Mouse (Mus musculus) heart, postnatal 0 days (tissue): Measurements from ENCODE around the gene Il4ra. TPM values are rescaled to one million over a fixed set of nuclear protein-coding genes. Genes with fewer than 3 reads are reported as not detected.

Experiments
- ATAC-seq: fragments of 200-750 bp; cut with Nextera tagmentation; 2 replicates; pipeline ENCODE4 v1.8.0; 2017; ENCODE audit warnings: low read depth, moderate number of reproducible peaks, moderate library complexity; ENCODE audit not compliant: insufficient read depth
- DNase-seq: peaks from one replicate; pipeline ENCODE4 v3.0.0-alpha.2; 2016; ENCODE audit warnings: low spot score
- H3K27ac ChIP-seq: fragments of 300-500 bp; sonication (generic); 2 replicates; pipeline ENCODE4 v1.5.1; 2014; ENCODE audit warnings: low read depth, mild to moderate bottlenecking
- H3K27me3 ChIP-seq: fragments of 300-500 bp; sonication (generic); 2 replicates; pipeline ENCODE4 v1.6.1; 2014; ENCODE audit warnings: low read length, mixed read lengths; ENCODE audit not compliant: control insufficient read depth, insufficient read depth
- H3K36me3 ChIP-seq: fragments of 300-500 bp; sonication (generic); replicated peaks from 2 replicates; pipeline ENCODE4 v1.6.1; 2014; ENCODE audit warnings: low read length, mixed read lengths; ENCODE audit not compliant: control insufficient read depth, insufficient read depth
- H3K4me1 ChIP-seq: fragments of 300-500 bp; sonication (generic); 2 replicates; pipeline ENCODE4 v1.6.1; 2014; ENCODE audit warnings: antibody characterized with exemption; ENCODE audit not compliant: control insufficient read depth, insufficient read depth
- H3K4me2 ChIP-seq: fragments of 300-500 bp; sonication (generic); 2 replicates; pipeline ENCODE4 v1.6.1; 2014; ENCODE audit warnings: low read depth, mild to moderate bottlenecking, low read length, moderate library complexity
- H3K4me3 ChIP-seq: fragments of 300-500 bp; sonication (generic); 2 replicates; pipeline ENCODE4 v1.5.1; 2014; ENCODE audit warnings: low read depth, low read length
- H3K9ac ChIP-seq: fragments of 300-500 bp; sonication (generic); replicated peaks from 2 replicates; pipeline ENCODE4 v1.6.1; 2014; ENCODE audit warnings: low read depth, low read length, mixed read lengths
- H3K9me3 ChIP-seq: fragments of 300-500 bp; sonication (generic); replicated peaks from 2 replicates; pipeline ENCODE4 v1.6.1; 2016; ENCODE audit warnings: low read length; ENCODE audit not compliant: control insufficient read depth
- CTCF ChIP-seq: IDR thresholded peaks from 2 replicates; pipeline ENCODE4 v1.5.1; 2016; ENCODE audit warnings: antibody characterized with exemption, control low read depth, low read depth
- EP300 ChIP-seq: IDR thresholded peaks from 2 replicates; pipeline ENCODE4 v1.6.1; 2016; ENCODE audit warnings: antibody characterized with exemption, low read depth
- WGBS: fragments of 180-500 bp; shearing (Covaris S2); extraction: QIAGEN DNeasy Blood & Tissue Kit; methylation state at CpG from one replicate; pipeline ENCODE4 v1.1.7; 2014; 5-methylcytosine and 5-hydroxymethylcytosine counted together
- polyA plus RNA-seq: library from polyadenylated mRNA; unstranded; fragments of >200 nt; fragmentation: Nextera tagmentation; extraction: Ambion mirVana; gene quantifications from 2 replicates; pipeline ENCODE4 v1.2.1, GENCODE M21; 2015
- total RNA-seq: library from RNA; depleted of rRNA; stranded (reverse); fragments of >200 nt; gene quantifications from 2 replicates; pipeline ENCODE4 v1.2.3, GENCODE M21; 2014; ENCODE audit warnings: low replicate concordance

Il4ra gene
- total and polyA plus RNA-seq, 2 experiments from 2014 or later: 4.8 to 30.7 TPM

DNA sequence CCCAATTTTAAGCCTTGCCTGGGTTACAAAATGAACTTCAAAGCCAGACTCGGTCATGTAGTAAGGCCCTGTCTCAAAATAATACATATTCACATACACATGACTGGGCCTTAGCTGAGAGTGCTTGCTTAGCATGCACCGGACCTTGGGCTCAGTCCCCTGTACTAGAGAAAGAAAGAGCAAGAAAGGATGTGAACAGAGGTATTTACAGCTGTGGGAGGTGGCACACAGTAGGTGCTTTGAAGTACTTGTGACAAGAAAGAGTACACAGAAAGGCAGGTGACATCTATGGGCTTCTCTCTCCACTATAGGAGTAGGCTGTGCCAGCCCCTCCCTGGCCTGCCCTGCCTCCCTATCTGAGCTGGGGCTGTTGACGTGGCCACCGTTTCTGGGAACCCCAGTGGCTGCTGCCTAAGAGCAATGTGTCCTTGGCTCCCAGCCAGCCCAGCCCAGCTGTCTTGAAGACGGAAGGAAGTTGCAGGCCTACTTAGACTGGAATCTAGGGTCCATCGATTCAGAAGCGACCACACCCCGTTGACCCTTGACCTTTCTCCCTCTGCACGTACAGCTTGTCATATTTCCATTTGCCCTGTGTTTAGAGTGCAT is 9.3 kb downstream of the Il4ra start:
- no peak for TF ChIP-seq EP300
- TF ChIP-seq CTCF: no peak
- ATAC-seq (peak; percentile 28; the same call in 1 of the 2 replicates), DNase-seq (peak; percentile 47)
- no peaks in the 10 kb centered on the region for H3K9me3 ChIP-seq
- H3K4me3 ChIP-seq: no peak overlapping the region
- WGBS: 38% methylated on average over 9 of the region's 9 CpGs
- H3K27me3 ChIP-seq: no peaks in the 10 kb centered on the region
- H3K9ac ChIP-seq: no peak overlapping the region
- H3K36me3 ChIP-seq: peaks cover 5% of the 10 kb centered on the region; the same call in 1 of the 2 replicates
- H3K4me1 ChIP-seq: peaks cover 15% of the 10 kb centered on the region
- H3K27ac ChIP-seq: no peak overlapping the region
- H3K4me2 ChIP-seq: no peak overlapping the region

DNA sequence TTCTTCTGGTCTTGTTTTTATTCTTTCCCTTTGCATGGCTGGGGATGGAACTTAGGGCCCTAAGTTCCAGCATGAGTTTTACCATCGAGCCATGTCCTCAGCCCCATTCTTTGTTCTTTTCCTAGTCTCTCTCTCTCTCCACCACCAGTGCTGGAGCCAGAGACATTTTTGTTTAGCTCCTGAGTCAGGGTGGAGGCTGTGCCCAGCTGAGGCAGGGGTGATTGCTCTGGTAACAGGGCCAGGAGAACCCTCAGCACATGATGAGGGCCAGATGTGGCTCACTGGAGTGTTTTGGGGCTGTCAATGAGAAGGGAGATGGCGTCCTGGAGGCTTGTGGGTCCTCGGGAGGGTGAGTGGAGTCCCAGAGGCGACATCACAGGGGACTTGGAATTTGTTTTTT is 10.5 kb downstream of the Il4ra start:
- WGBS: 66% methylated on average over 4 of the region's 4 CpGs
- H3K4me1 ChIP-seq: peaks cover 15% of the 10 kb centered on the region
- ATAC-seq (no peak), DNase-seq (no peak)
- H3K9ac ChIP-seq: no peak overlapping the region
- H3K4me2 ChIP-seq: no peak overlapping the region
- H3K4me3 ChIP-seq: no peak overlapping the region
- no peaks in the 10 kb centered on the region for H3K9me3 ChIP-seq
- H3K36me3 ChIP-seq: peaks cover 5% of the 10 kb centered on the region; the same call in 1 of the 2 replicates
- TF ChIP-seq EP300 (no peak), CTCF (no peak)
- H3K27me3 ChIP-seq: no peaks in the 10 kb centered on the region
- no peak overlapping the region for H3K27ac ChIP-seq

DNA sequence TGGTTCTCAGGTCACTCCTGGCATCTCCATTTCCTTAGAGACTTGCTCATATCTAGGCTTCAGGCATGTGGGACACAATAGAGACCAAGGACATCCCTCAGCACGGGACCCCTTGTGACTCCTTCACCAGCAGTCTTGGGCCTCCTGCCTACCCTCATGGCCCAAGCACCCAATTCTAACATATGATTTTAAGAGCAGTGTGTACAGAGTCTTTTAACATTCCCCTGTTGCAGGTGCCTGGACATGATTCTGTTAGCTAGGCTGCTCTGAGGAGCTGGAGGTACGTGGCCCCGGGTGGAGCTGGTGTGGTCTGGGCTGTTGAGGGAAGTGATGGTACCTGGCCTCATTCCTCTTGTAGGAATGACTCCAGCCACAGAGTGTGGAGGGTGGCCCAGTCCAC is 11.2 kb downstream of the Il4ra start:
- DNase-seq (no peak), ATAC-seq (no peak)
- WGBS: 67% methylated on average over 3 of the region's 3 CpGs
- Histone ChIP-seq H3K9ac (no peak overlapping the region), H3K27ac (no peak overlapping the region), H3K36me3 (peaks cover 5% of the 10 kb centered on the region), H3K4me3 (no peak overlapping the region), H3K27me3 (no peaks in the 10 kb centered on the region), H3K4me1 (peaks cover 15% of the 10 kb centered on the region), H3K9me3 (no peaks in the 10 kb centered on the region), H3K4me2 (no peak overlapping the region)
- TF ChIP-seq EP300 (no peak), CTCF (no peak)

DNA sequence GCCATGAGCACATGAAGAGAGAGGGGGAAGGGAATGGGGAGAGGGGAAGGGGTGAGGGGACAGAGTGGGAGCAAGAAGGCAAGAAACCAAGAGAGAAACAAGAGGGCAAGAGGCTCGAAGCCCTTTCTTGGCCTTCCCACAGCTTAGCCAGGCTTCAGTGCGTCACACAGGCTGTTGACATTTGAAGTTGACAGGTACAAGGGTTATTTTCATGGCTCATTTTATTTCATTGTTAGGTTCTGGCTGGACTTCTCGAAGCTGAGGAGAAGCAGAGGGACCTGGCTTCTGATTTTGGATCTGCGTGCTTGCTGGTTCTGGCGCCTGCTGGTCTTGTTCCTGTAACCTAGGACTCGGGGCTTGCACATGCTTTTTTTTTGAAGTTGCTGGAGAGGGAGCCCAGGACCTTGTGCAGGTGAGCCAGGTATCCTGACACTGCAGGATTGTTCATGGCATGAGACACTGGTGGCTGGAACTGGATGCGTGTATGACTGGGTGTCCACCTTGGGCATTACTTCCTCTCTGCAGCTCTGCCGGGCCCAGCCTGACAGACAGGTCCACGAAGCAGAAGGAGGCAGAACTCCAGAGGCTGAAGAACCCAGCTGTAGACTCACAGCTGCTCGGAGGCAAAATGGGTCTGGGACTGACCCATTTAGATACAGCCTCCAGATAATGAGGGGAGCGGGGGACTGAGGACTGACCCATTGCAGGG is 12.6 kb downstream of the Il4ra start:
- Histone ChIP-seq H3K4me3 (no peak overlapping the region), H3K4me1 (peaks cover 8% of the 10 kb centered on the region), H3K4me2 (no peak overlapping the region), H3K27ac (no peak overlapping the region), H3K36me3 (peaks cover 15% of the 10 kb centered on the region), H3K9ac (no peak overlapping the region), H3K27me3 (no peaks in the 10 kb centered on the region), H3K9me3 (no peaks in the 10 kb centered on the region)
- WGBS: 67% methylated on average over 11 of the region's 11 CpGs
- DNase-seq: no peak
- TF ChIP-seq EP300 (no peak), CTCF (no peak)
- no peak for ATAC-seq

DNA sequence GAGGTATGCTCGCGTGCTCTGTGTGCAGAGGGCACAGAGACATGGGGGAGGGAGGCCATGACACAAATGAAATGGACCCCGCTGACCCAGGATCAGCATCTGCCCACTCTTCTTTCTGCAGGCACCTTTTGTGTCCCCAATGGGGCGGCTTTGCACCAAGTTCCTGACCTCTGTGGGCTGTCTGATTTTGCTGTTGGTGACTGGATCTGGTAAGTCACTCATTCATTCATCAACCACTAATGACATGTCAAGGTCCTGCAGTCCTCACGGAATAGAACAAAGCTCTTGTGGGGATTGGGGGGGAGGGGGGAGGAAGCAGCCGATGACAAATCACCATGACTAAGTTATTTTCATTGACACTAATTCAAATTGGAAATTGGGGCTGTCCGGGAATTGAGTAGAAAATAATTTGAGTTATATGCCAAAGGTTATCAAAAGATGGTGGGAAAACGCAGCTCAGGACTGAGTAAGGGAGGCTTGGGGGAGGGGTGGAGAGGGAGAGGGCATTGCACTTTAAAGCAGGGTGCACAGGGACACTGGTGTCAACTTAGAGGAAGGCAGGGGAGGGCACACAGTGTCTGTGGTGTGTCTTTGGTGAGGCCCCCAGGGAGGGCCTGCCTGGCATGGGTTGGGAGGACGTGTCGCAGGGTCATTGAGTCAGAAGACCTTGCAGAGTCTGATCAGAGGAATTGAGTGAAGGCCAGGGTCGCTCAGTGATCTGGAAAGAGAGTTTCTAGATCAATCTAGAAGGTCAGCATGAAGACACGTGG is 13.8 kb downstream of the Il4ra start:
- Histone ChIP-seq H3K9me3 (no peaks in the 10 kb centered on the region), H3K27ac (peak overlapping the region; percentile 20; the same call in 1 of the 2 replicates), H3K36me3 (peaks cover 25% of the 10 kb centered on the region), H3K9ac (no peak overlapping the region), H3K27me3 (no peaks in the 10 kb centered on the region), H3K4me3 (no peak overlapping the region), H3K4me1 (peaks cover 8% of the 10 kb centered on the region), H3K4me2 (no peak overlapping the region)
- DNase-seq (no peak), ATAC-seq (no peak)
- 78% methylated on average over 12 of the region's 12 CpGs for WGBS
- TF ChIP-seq CTCF (no peak), EP300 (no peak)
